Mouse (Mus musculus) olfactory bulb, adult 2 months (tissue): ENCODE data around the gene Pex6. TPM values are rescaled to one million over a fixed set of nuclear protein-coding genes. Genes with fewer than 3 reads are reported as not detected.

ENCODE experiments used
- H3K27ac ChIP-seq: fragments of 200-500 bp; 2 replicates; pipeline ENCODE4 v1.5.1; 2012; ENCODE audit warnings: low read depth, low read length; ENCODE audit not compliant: insufficient read depth
- H3K4me1 ChIP-seq: fragments of 200-500 bp; 2 replicates; pipeline ENCODE4 v1.6.1; 2012; ENCODE audit warnings: low read length; ENCODE audit not compliant: control insufficient read depth, insufficient read depth
- H3K4me3 ChIP-seq: fragments of 200-500 bp; 2 replicates; pipeline ENCODE4 v1.5.1; 2012; ENCODE audit warnings: mild to moderate bottlenecking, low read depth, low read length, moderate library complexity; ENCODE audit not compliant: insufficient read depth
- CTCF ChIP-seq: fragments of 200-500 bp; IDR thresholded peaks from 2 replicates; pipeline ENCODE4 v1.5.1; 2012; ENCODE audit warnings: low read depth, mild to moderate bottlenecking, low read length, moderate library complexity; ENCODE audit not compliant: insufficient read depth
- POLR2A ChIP-seq: fragments of 200-500 bp; IDR thresholded peaks from 2 replicates; pipeline ENCODE4 v1.6.1; 2012; ENCODE audit warnings: mild to moderate bottlenecking, low read depth, low read length, moderate library complexity; ENCODE audit not compliant: insufficient read depth
- WGBS: fragments of 180-500 bp; shearing (Covaris S2); methylation state at CpG from one replicate; pipeline ENCODE4 v1.1.7; 2018; 5-methylcytosine and 5-hydroxymethylcytosine counted together
- polyA plus RNA-seq: library from polyadenylated mRNA; stranded (reverse); fragments of >200 nt; gene quantifications from 2 replicates; pipeline ENCODE4 v1.2.4, GENCODE M21; 2012; ENCODE audit warnings: low replicate concordance; ENCODE audit not compliant: missing spikeins, insufficient read depth, insufficient read length

Pex6 gene
- polyA plus RNA-seq, 1 experiment, result not detected

GRCm38 (mm10) chr17:46678911-46679310, 32.4 kb upstream of the Pex6 start:
- no peak for TF ChIP-seq POLR2A
- TF ChIP-seq CTCF, result no peak
- Histone ChIP-seq H3K4me3 (no peak overlapping the region), H3K4me1 (peaks cover 28% of the 10 kb centered on the region), H3K27ac (no peak overlapping the region)
- 60% methylated on average over 9 of the region's 9 CpGs for WGBS

GRCm38 (mm10) chr17:46679843-46680759, 31.2 kb upstream of the Pex6 start:
- H3K4me1 ChIP-seq, result peaks cover 23% of the 10 kb centered on the region
- TF ChIP-seq POLR2A, result 0 out of 2 replicates have a peak, but pooled peaks have one; percentile 9
- 0 out of 2 replicates have a peak, but pooled peaks have one; percentile 13 for TF ChIP-seq CTCF
- peak overlapping the region; percentile 99 for H3K4me3 ChIP-seq
- WGBS, result under 1% methylated on average over 34 of the region's 34 CpGs
- no peak overlapping the region; the same call in 1 of the 2 replicates for H3K27ac ChIP-seq

GRCm38 (mm10) chr17:46680760-46681373, 30.4 kb upstream of the Pex6 start, which contains the start of gene Klhdc3:
Gene Klhdc3 (minus strand): TSS chr17:46680914.
- peaks cover 23% of the 10 kb centered on the region for H3K4me1 ChIP-seq
- H3K27ac ChIP-seq, result no peak within 1 kb of the TSS; the same call in 1 of the 2 replicates
- WGBS, result under 1% methylated on average over 49 of the region's 49 CpGs
- no peak for TF ChIP-seq CTCF
- peak; percentile 31; the same call in 1 of the 2 replicates for TF ChIP-seq POLR2A
- H3K4me3 ChIP-seq, result peak within 1 kb of the TSS; percentile 99

GRCm38 (mm10) chr17:46681466-46682118, 29.7 kb upstream of the Pex6 start:
- no peak overlapping the region for H3K27ac ChIP-seq
- WGBS, result 23% methylated on average over 12 of the region's 12 CpGs
- H3K4me1 ChIP-seq, result peaks cover 23% of the 10 kb centered on the region
- no peak for TF ChIP-seq CTCF
- no peak for TF ChIP-seq POLR2A
- H3K4me3 ChIP-seq, result peak overlapping the region; percentile 63

- TF ChIP-seq CTCF, result no peak
- TF ChIP-seq POLR2A, result no peak
- 72% methylated on average over 16 of the region's 16 CpGs for WGBS
- peaks cover 21% of the 10 kb centered on the region for H3K4me1 ChIP-seq
- no peak overlapping the region for H3K27ac ChIP-seq
- no peak overlapping the region for H3K4me3 ChIP-seq
Measured at GRCm38 (mm10) chr17:46682654-46683389, 28.4 kb upstream of the Pex6 start.

- WGBS, result 89% methylated on average over 6 of the region's 6 CpGs
- TF ChIP-seq CTCF (no peak), POLR2A (no peak)
- Histone ChIP-seq H3K27ac (no peak overlapping the region), H3K4me1 (peaks cover 8% of the 10 kb centered on the region), H3K4me3 (no peak overlapping the region)
Measured at GRCm38 (mm10) chr17:46685913-46686312, 25.4 kb upstream of the Pex6 start.

- 94% methylated on average over 12 of the region's 12 CpGs for WGBS
- no peak overlapping the region for H3K27ac ChIP-seq
Measured at GRCm38 (mm10) chr17:46690665-46691064, 20.6 kb upstream of the Pex6 start.

GRCm38 (mm10) chr17:46691390-46691789, 19.9 kb upstream of the Pex6 start:
- no peak overlapping the region for H3K4me3 ChIP-seq
- TF ChIP-seq CTCF (no peak), POLR2A (no peak)
- no peak overlapping the region for H3K27ac ChIP-seq
- WGBS, result 91% methylated on average over 2 of the region's 2 CpGs
- no peaks in the 10 kb centered on the region for H3K4me1 ChIP-seq

More at GRCm38 (mm10) chr17:46690665-46691064, 20.6 kb upstream of the Pex6 start:
- no peaks in the 10 kb centered on the region for H3K4me1 ChIP-seq
- no peak overlapping the region for H3K4me3 ChIP-seq
- no peak for TF ChIP-seq POLR2A
- TF ChIP-seq CTCF, result no peak
